Mouse (Mus musculus) cortical plate, adult 2 months (tissue): ENCODE results near the gene Bcar1.

ENCODE experiments used
- CTCF ChIP-seq: fragments of 200-500 bp; IDR thresholded peaks from 2 replicates; pipeline ENCODE4 v1.5.1; 2011; ENCODE audit warnings: mild to moderate bottlenecking, control low read depth, low read length; ENCODE audit not compliant: insufficient read depth; ENCODE audit errors: extremely low read depth
- POLR2A ChIP-seq: fragments of 200-500 bp; IDR thresholded peaks from 2 replicates; pipeline ENCODE4 v1.6.1; 2011; ENCODE audit warnings: mild to moderate bottlenecking, low read length, control low read depth; ENCODE audit not compliant: insufficient read depth; ENCODE audit errors: extremely low read depth

- no peak for TF ChIP-seq POLR2A
- TF ChIP-seq CTCF: peak; percentile 81
Measured at GRCm38 (mm10) chr8:111662473-111662872, 81.1 kb downstream of the Bcar1 start.
